Mouse (Mus musculus): ENCODE results near the gene Bach1.

DNA sequence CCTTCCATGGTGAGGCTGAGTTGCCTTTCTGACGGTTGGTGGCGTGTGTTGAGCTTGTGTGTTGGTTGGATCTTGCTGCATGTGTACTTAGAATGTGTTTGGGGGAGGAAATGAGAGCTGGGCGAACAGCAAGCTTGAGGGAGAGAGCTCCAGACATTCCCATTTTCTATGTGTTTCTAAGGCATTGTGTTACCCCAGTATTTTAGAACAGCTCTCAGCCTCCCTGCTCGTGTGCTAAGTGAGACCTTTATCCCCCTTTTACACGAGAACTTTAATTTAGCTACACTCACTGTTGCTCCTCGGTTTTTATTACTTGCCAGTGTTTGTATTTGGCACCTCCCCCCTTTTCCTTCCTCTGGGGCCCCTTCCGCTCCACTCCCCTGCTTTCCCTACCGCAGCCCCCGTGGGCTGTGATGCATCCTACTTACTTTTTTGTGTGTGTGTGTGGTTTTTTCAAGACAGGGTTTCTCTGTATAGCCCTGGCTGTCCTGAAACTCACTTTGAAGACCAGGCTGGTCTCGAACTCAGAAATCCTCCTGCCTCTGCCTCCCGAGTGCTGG, 44.6 kb upstream of the Bach1 start:
- TF ChIP-seq EP300 (IDR thresholded peaks at IDR 0.05; ENCODE audit: insufficient read depth, low read depth, low read length) = no peak
- no peak for TF ChIP-seq POLR2A (IDR thresholded peaks at IDR 0.05; ENCODE audit: insufficient read depth, low read depth, low read length)
- no peak for TF ChIP-seq CTCF (IDR thresholded peaks at IDR 0.05)
